Mouse (Mus musculus) forebrain, embryonic 15.5 days (tissue): ENCODE data around the gene Ccdc120. TPM values are rescaled to one million over a fixed set of nuclear protein-coding genes. Genes with fewer than 3 reads are reported as not detected.
A peak's percentile ranks its signal among the peaks of the same experiment; 100 is the strongest.

Experiments used
- ATAC-seq: fragments of 200-750 bp; cut with Nextera tagmentation; replicated peaks from 2 replicates; pipeline ENCODE4 v1.8.0; 2017; ENCODE audit warnings: mild to moderate bottlenecking, moderate TSS enrichment, moderate library complexity
- H3K27ac ChIP-seq: fragments of 300-500 bp; sonication (generic); replicated peaks from 2 replicates; pipeline ENCODE4 v1.5.1; 2015; ENCODE audit warnings: mild to moderate bottlenecking, inconsistent platforms
- H3K27me3 ChIP-seq: fragments of 300-500 bp; sonication (generic); 2 replicates; pipeline ENCODE4 v1.6.1; 2015; ENCODE audit warnings: inconsistent platforms
- H3K36me3 ChIP-seq: fragments of 300-500 bp; sonication (generic); 2 replicates; pipeline ENCODE4 v1.6.1; 2015; ENCODE audit warnings: mild to moderate bottlenecking, inconsistent platforms
- H3K4me1 ChIP-seq: fragments of 300-500 bp; sonication (generic); 2 replicates; pipeline ENCODE4 v1.6.1; 2015; ENCODE audit warnings: inconsistent platforms
- H3K4me2 ChIP-seq: fragments of 300-500 bp; sonication (generic); replicated peaks from 2 replicates; pipeline ENCODE4 v1.6.1; 2015; ENCODE audit warnings: mild to moderate bottlenecking, inconsistent platforms
- H3K4me3 ChIP-seq: fragments of 300-500 bp; sonication (generic); 2 replicates; pipeline ENCODE4 v1.5.1; 2015; ENCODE audit warnings: mild to moderate bottlenecking, inconsistent platforms
- H3K9ac ChIP-seq: fragments of 300-500 bp; sonication (generic); replicated peaks from 2 replicates; pipeline ENCODE4 v1.6.1; 2015; ENCODE audit warnings: mild to moderate bottlenecking, inconsistent platforms
- H3K9me3 ChIP-seq: fragments of 300-500 bp; sonication (generic); 2 replicates; pipeline ENCODE4 v1.6.1; 2016; ENCODE audit warnings: inconsistent platforms
- WGBS: fragments of 180-500 bp; shearing (Covaris S2); methylation state at CpG from one replicate; pipeline ENCODE4 v1.1.7; 2015; ENCODE audit warnings: mixed read lengths; 5-methylcytosine and 5-hydroxymethylcytosine counted together
- polyA plus RNA-seq: library from polyadenylated mRNA; unstranded; fragments of >200 nt; fragmentation: Nextera tagmentation; extraction: Ambion mirVana; gene quantifications from 2 replicates; pipeline ENCODE4 v1.2.1, GENCODE M21; 2015

Gene Ccdc120
- polyA plus RNA-seq, 1 experiment from 2014 or later = 63.3 TPM

DNA sequence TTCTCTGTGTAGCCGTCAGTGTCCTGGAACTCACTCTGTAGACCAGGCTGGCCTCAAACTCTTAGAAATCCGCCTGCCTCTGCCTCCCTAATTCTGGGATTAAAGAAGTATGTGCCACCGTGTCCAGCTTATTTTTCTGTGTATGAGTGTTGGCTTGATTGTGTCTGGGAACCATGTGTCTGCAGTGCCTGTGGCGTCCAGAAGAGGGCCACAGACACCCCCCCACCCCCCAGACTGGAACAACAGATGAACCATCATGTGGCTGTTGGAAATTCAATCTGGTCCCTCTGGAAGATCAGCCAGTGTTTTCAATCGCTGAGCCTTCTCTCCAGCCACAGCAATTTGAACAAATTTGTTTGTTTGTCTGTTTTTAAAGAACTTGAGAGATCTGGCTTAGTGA, 7.2 kb downstream of the Ccdc120 start:
- ATAC-seq = no peak
- Histone ChIP-seq H3K4me1 (peaks cover 2% of the 10 kb centered on the region; the same call in 1 of the 2 replicates), H3K27me3 (no peaks in the 10 kb centered on the region), H3K36me3 (no peaks in the 10 kb centered on the region), H3K4me2 (no peak overlapping the region), H3K4me3 (no peak overlapping the region), H3K9ac (no peak overlapping the region), H3K9me3 (no peaks in the 10 kb centered on the region), H3K27ac (no peak overlapping the region)
- 60% methylated on average over 5 of the region's 5 CpGs for WGBS

DNA sequence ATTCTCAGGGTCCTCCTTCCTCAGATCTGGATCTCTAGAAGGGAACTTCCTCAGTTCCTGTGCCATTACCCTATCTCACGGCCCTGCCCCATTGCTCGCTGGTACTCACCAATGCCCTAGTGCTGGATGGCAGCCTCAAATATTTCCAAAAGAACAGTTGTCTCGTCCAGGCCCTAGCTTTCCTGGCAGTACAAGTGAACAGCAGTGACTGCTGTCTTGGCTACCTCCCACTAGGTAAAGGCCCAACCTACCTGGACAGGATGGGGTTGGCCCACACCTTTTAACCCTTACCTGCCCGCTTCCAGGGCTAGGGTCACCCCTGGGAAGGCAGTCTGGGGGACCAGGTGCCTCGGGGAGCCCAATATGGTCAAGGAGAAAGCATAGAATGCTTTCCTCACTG, 9.6 kb downstream of the Ccdc120 start:
- H3K4me1 ChIP-seq = peaks cover 2% of the 10 kb centered on the region; the same call in 1 of the 2 replicates
- H3K4me3 ChIP-seq = no peak overlapping the region
- no peaks in the 10 kb centered on the region for H3K27me3 ChIP-seq
- WGBS = 81% methylated on average over 5 of the region's 5 CpGs
- H3K27ac ChIP-seq = no peak overlapping the region
- no peaks in the 10 kb centered on the region for H3K9me3 ChIP-seq
- no peak overlapping the region for H3K9ac ChIP-seq
- ATAC-seq = no peak
- no peak overlapping the region for H3K4me2 ChIP-seq
- peaks cover 4% of the 10 kb centered on the region; the same call in 1 of the 2 replicates for H3K36me3 ChIP-seq

DNA sequence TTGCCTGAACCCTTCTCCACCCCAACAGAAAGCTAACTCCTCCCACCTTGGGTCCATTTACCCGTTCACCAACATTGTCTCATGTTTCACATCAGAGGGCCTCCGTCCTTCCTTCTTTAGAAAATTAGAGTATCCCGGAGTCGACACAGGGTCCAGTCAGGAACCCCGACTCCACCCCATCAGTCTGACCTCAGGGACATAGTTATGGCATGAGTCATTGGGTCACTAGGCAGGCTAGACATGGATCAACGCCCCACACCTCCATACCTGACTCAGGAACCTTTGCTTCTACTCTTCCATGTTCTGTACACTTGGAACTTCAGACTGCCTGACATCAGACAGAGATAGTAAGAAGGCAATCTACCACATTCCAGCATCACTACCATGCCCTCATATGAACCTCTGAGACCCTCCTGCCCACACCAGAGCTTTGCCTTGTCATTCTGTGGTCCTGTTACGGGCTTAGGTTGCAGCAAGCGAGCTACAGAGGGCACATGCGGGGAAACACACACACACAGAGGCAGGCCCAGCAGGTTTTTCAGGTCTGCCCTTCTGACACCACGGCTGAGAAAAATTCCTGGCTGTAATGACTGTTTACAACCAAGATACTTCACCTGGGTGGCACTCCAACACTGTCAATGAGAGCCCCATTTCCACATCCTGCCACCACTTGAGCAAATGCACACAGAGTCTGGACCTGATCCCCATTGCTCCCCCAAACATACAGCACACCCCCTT, 10.5 kb downstream of the Ccdc120 start:
- H3K4me3 ChIP-seq = no peak overlapping the region
- peaks cover 6% of the 10 kb centered on the region; the same call in 1 of the 2 replicates for H3K36me3 ChIP-seq
- H3K4me2 ChIP-seq = no peak overlapping the region
- no peak overlapping the region for H3K9ac ChIP-seq
- no peak overlapping the region for H3K27ac ChIP-seq
- no peaks in the 10 kb centered on the region for H3K9me3 ChIP-seq
- H3K4me1 ChIP-seq = peaks cover 2% of the 10 kb centered on the region; the same call in 1 of the 2 replicates
- no peak for ATAC-seq
- 70% methylated on average over 10 of the region's 10 CpGs for WGBS
- H3K27me3 ChIP-seq = no peaks in the 10 kb centered on the region

DNA sequence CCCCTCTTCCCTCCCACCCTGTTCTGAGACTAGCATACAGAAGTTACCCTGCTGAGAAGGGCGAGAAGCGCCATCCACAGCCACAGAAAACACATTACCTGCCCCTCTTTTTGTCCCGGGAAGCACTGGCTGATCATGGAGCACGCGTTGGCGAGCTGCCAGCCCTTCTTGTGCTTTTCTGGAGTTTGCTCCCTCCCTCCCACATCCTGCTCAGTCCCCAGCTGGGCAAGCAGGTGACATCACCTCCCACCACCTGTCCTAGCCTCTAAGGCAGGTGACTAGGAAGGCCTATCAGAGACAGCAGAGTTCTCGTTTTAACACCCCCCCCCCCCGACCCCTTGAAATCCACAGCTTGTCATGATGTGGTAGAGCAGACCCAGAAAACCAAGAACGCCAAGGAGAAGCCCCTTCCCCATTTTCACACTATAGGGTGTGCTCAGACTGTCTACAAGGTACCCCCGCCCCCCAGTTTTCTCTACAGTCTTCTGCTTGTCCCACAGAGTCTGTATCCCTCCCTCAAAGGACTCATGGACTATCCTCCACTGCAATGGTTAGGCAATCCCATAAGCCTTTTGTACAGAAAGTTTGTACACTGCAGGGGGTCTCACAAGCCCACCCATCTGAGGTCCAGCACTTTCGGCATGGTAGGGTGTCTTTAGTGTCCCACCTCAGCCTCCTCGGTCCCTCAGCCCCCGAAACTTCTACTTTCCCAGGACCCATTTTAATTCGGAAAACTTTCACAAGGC, 11.2 kb downstream of the Ccdc120 start:
- ATAC-seq = no peak; the same call in 1 of the 2 replicates
- 64% methylated on average over 14 of the region's 14 CpGs for WGBS
- no peak overlapping the region for H3K4me3 ChIP-seq

DNA sequence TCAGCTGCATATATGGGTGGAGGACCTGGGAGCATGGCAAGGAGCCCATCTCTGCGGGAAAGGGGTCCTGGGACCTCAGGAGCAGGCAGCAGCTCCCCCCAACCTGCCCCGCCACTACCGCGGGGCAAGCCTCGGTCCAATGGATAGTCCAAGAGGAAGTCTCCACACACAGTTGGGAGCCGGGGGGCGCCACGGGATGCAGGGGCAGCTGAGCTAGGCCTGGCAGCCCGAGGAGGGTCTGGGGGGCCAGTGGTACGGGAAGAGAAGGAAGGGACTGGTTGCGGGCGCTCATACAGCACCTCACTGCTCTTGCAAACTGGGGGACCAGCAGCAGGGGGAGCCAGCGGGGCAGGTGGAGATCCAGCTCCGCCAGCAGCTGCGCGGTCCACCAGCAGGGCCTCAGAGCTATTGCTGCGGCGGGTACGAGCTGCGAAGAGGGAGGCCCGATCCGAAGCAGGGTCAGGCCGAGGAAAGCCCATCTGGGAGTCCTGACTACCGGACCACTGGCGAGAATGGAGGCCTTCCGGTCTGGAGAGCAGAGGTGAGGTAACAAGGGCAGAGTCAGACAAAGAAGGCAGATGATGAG, 17.0 kb downstream of the Ccdc120 start:
- Histone ChIP-seq H3K4me1 (peaks cover 10% of the 10 kb centered on the region), H3K36me3 (peaks cover 10% of the 10 kb centered on the region; the same call in 1 of the 2 replicates), H3K9ac (no peak overlapping the region), H3K27me3 (no peaks in the 10 kb centered on the region), H3K9me3 (no peaks in the 10 kb centered on the region), H3K27ac (no peak overlapping the region), H3K4me2 (no peak overlapping the region), H3K4me3 (no peak overlapping the region)
- WGBS = 34% methylated on average over 24 of the region's 26 CpGs
- ATAC-seq = no peak

More for the DNA sequence above, 11.2 kb downstream of the Ccdc120 start:
- Histone ChIP-seq H3K36me3 (peaks cover 10% of the 10 kb centered on the region; the same call in 1 of the 2 replicates), H3K4me2 (no peak overlapping the region), H3K27ac (no peak overlapping the region), H3K4me1 (peaks cover 2% of the 10 kb centered on the region; the same call in 1 of the 2 replicates), H3K9ac (no peak overlapping the region), H3K27me3 (no peaks in the 10 kb centered on the region), H3K9me3 (no peaks in the 10 kb centered on the region)

DNA sequence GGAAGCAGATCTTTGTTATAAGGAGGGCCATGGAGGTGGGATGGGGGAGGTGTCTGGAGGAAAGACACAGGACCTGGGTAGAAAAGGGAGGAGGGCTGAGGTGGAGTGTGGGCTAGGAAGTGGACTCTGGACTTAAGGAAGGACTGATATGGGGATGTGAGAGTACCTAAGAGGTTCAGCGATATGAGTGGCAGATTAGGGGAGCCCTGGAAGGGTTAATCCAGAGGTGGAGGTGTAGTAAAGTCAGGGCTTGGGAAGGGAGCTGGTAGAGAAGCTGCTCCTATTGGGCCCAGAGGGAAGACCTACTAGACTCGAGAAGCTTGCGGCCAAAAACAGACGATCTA, 21.8 kb downstream of the Ccdc120 start:
- H3K27me3 ChIP-seq = no peaks in the 10 kb centered on the region
- no peaks in the 10 kb centered on the region; the same call in 1 of the 2 replicates for H3K36me3 ChIP-seq
- H3K27ac ChIP-seq = peak overlapping the region; percentile 64; the same call in 1 of the 2 replicates
- H3K9ac ChIP-seq = peak overlapping the region; percentile 57
- H3K4me3 ChIP-seq = peak overlapping the region; percentile 55
- H3K4me1 ChIP-seq = peaks cover 15% of the 10 kb centered on the region
- ATAC-seq = no peak
- peak overlapping the region; percentile 53 for H3K4me2 ChIP-seq
- no peaks in the 10 kb centered on the region for H3K9me3 ChIP-seq
- WGBS = 38% methylated on average over 4 of the region's 4 CpGs

DNA sequence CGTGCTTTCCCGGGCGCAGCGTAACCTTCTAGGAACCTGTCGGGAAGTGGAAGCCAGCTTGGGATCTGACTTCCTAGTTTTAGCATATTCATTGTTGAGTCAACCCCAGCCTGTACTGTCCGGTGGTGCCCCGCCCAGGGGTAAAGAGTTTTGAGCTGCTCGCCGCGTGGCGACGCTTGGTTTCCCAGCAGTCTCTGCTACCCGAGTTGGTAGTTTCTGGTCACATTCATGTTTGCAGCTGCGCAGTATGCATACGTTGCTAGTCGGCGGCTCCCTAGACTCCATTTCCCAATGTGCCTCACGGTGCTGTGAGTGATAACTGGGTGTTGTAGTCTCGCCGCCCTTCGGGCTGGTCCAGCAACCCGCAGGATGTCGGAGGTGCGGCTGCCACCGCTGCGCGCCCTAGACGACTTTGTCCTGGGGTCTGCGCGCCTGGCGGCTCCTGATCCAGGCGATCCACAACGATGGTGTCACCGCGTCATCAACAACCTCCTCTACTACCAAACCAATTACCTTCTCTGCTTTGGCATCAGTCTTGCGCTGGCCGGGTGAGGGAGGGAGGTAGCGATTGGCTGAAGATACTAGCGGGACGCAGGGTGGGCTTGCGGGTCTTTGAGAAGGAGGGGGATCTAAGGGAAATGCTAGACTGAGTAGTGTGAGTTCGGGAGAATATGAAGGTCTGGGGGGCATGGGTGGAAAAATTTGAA, 22.3 kb downstream of the Ccdc120 start, which contains the start of gene Praf2:
Gene Praf2 (plus strand): TSS at position 225 of the 707 bp plus-strand sequence.
- peaks cover 15% of the 10 kb centered on the region for H3K4me1 ChIP-seq

DNA sequence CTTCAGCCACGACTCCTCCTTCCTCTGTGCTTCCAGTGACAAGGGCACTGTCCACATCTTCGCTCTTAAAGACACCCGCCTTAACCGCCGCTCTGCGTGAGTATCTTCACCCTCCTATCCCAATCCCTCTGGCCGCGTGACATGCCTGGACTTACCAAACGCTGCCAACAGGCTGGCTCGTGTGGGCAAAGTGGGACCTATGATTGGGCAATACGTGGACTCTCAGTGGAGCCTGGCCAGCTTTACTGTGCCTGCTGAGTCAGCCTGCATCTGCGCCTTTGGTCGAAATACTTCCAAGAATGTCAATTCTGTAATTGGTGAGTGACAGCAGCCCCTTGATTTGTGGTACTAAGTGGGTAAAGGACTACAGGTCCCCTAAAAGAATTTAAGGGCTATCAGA, 23.5 kb downstream of the Ccdc120 start:
- no peak overlapping the region for H3K4me3 ChIP-seq
- H3K4me1 ChIP-seq = peaks cover 22% of the 10 kb centered on the region
- H3K9ac ChIP-seq = no peak overlapping the region
- WGBS = 90% methylated on average over 13 of the region's 13 CpGs
- no peak overlapping the region for H3K27ac ChIP-seq
- no peak for ATAC-seq
- H3K36me3 ChIP-seq = no peaks in the 10 kb centered on the region; the same call in 1 of the 2 replicates
- no peaks in the 10 kb centered on the region for H3K27me3 ChIP-seq
- no peaks in the 10 kb centered on the region for H3K9me3 ChIP-seq
- H3K4me2 ChIP-seq = no peak overlapping the region

More for the DNA sequence above, 22.3 kb downstream of the Ccdc120 start, which contains the start of gene Praf2:
- Histone ChIP-seq H3K9ac (peak within 1 kb of the TSS; percentile 57), H3K9me3 (no peaks in the 10 kb centered on the region), H3K27ac (peak within 1 kb of the TSS; percentile 64), H3K4me2 (peak within 1 kb of the TSS; percentile 53), H3K27me3 (no peaks in the 10 kb centered on the region), H3K36me3 (no peaks in the 10 kb centered on the region; the same call in 1 of the 2 replicates), H3K4me3 (peak within 1 kb of the TSS; percentile 55)
- ATAC-seq = peak; percentile 95
- 27% methylated on average over 42 of the region's 42 CpGs for WGBS

DNA sequence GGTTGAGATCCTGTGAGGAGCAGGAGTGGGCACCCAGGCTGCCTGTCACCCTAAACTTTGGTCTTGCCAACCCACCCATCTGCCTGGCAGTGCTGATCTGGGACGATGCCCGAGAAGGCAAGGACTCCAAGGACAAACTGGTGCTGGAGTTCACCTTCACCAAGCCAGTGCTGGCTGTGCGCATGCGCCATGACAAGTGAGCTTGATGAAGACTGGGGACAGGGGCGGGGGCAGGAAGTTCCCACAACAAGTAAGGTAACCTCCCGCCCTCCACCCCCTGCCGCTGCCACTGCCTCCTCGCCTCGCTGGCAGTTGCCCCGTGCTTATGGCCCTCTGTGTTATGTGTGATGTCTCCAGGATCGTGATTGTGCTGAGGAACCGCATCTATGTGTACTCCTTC, 24.9 kb downstream of the Ccdc120 start:
- Histone ChIP-seq H3K27ac (no peak overlapping the region), H3K36me3 (no peaks in the 10 kb centered on the region; the same call in 1 of the 2 replicates), H3K4me3 (no peak overlapping the region), H3K9ac (no peak overlapping the region), H3K4me1 (peaks cover 22% of the 10 kb centered on the region), H3K27me3 (no peaks in the 10 kb centered on the region), H3K9me3 (no peaks in the 10 kb centered on the region), H3K4me2 (no peak overlapping the region)
- 87% methylated on average over 12 of the region's 12 CpGs for WGBS
- no peak for ATAC-seq

DNA sequence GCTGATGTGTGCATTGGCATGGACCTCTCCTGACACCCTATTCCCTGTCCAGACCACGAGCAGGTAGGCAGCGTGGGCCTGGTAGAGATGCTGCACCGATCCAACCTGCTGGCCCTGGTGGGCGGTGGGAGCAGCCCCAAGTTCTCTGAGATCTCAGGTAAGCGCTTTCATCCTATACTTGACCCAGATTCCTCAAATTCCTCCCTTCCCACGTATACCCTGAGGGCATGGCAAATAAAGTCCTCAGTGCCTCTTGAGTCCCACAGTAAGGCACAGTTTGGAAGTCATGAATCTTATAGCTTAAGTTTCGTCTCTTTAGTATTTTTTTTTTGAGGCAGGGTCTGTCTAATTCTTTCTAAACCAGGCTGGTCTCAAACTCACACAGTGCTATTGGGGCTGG, 26.6 kb downstream of the Ccdc120 start:
- Histone ChIP-seq H3K4me3 (no peak overlapping the region), H3K9ac (no peak overlapping the region), H3K27ac (no peak overlapping the region), H3K4me1 (peaks cover 15% of the 10 kb centered on the region), H3K9me3 (no peaks in the 10 kb centered on the region), H3K4me2 (no peak overlapping the region), H3K36me3 (no peaks in the 10 kb centered on the region; the same call in 1 of the 2 replicates), H3K27me3 (no peaks in the 10 kb centered on the region)
- ATAC-seq = no peak
- 81% methylated on average over 7 of the region's 7 CpGs for WGBS

DNA sequence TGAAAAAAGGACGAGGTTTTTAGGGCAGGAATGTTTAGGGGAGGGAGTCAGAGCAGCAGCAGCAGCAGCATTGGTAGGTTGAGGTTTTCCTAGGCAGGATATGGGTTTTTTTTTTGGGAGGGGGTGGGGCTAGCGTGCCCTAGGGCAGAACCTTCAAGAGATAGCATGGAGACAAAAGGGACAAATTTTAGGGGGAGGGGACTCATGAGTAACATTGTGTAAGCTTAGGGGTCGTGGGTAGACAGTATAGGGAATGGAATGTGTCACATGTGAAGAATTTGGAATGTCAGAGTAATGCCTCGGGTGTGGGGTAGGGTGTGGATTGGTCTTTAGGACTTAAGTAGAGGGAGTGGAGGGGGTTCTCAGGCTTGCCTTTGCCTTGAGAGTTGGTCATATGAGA, 28.0 kb downstream of the Ccdc120 start:
- no peak for ATAC-seq
- 25% methylated on average over 4 of the region's 4 CpGs for WGBS
- H3K4me2 ChIP-seq = peak overlapping the region; percentile 59

More for the DNA sequence above, 28.0 kb downstream of the Ccdc120 start:
- Histone ChIP-seq H3K27ac (no peak overlapping the region), H3K27me3 (no peaks in the 10 kb centered on the region), H3K4me1 (peaks cover 9% of the 10 kb centered on the region), H3K9me3 (no peaks in the 10 kb centered on the region), H3K4me3 (peak overlapping the region; percentile 57), H3K36me3 (no peaks in the 10 kb centered on the region; the same call in 1 of the 2 replicates), H3K9ac (peak overlapping the region; percentile 61)
